Mouse (Mus musculus) embryo, embryonic 11 days (tissue): ENCODE measurements around the gene Nop9.
A peak's percentile ranks its signal among the peaks of the same experiment; 100 is the strongest.

Source experiments
- DNase-seq: peaks from one replicate; pipeline ENCODE4 v3.0.0-alpha.2; 2015

The Nop9 gene

DNA sequence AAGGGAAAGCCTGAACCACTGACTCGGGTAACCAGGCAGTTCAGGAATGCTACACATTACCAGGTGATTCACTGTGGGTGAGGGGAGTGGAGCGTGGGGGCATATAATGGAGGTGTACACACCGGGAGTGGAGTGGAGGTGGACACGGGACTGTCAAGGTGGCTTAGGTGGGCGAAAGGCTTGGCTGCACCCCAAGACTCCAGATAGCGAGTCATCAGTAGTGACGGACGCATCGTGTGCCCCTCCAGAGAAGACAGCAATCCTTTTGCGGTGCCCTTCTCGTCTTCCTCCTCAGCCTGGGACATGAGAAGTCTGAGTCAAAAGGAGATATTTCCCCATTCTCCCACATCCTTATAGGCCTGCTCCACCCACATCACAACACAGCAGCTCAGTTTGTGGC is 32.3 kb downstream of the Nop9 start:
- no peak for DNase-seq

DNA sequence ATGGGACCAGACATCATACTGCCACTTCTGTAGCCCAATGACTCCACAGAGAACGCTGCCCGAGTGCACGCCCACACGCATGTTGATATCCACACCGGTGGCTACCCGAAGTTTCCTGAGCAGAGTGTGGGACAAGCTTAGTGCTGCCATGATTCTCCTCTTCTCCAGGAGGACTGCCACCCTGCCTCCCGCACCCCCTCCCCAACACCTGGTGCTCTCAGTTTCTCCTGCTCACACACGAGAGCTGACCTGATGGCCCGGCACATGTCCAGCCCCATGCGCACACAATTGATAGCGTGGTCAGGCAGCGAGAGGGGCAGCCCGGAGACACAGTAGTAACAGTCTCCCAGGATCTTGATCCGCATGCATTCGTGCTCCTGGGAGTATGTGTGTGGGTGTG is 33.2 kb downstream of the Nop9 start:
- no peak for DNase-seq

DNA sequence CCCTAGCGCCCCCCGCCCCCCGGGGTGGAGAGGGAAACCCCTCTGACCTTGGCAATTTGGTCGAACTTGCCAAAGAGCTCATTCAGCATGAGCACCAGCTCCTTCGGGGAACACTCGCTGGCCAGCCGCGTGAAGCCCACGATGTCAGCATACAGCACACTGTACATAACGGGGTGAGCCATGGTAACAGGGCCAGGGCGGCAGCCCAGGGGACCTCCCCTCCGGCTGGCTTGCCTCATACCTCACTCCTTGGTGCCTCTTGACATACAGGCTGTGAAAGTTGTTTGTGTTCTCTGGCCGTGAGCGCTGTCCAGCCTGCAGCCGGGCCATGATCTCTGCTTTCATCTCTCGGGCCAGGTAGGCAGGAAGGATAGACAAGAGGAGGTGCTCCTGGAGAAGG is 34.2 kb downstream of the Nop9 start:
- no peak for DNase-seq

DNA sequence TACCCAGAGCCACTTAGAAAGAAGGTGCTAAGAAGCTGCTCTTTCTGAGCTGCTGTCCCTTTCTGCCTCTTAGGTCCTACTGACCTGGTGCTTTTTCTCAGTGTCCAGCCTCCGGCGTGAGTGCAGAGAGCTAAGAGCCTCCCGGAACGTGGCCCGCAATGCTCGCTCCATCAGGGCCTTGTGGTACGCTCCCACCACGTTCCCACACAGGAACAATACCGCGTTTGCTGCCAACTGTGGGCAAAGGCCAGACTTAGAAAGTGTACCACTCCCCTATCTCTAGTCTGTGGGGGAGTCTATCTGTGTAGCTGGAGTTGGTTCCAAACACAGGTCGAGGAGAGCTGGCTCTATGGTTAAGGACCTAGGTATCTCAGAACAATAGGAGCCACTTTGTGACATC is 35.2 kb downstream of the Nop9 start:
- DNase-seq: no peak

DNA sequence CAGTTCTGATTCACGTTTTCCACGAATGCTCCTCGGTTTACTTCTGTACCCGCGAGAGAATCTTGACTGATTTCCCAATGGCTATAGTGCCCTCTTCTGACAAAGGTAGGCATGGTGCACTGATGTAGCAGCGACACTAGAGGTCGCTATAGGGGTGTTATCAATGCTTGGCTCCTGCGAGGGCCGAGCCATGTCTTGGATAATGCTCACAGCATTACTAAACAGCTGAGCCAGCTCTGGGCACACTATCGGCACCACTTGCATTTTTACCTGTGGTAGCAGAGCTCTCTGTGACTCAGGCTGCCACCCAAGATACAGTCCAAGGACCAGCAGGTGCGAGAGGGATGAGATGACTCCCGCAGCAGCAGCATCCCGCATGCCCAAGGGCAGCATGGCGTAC is 35.8 kb downstream of the Nop9 start:
- DNase-seq: peak; percentile 89

DNA sequence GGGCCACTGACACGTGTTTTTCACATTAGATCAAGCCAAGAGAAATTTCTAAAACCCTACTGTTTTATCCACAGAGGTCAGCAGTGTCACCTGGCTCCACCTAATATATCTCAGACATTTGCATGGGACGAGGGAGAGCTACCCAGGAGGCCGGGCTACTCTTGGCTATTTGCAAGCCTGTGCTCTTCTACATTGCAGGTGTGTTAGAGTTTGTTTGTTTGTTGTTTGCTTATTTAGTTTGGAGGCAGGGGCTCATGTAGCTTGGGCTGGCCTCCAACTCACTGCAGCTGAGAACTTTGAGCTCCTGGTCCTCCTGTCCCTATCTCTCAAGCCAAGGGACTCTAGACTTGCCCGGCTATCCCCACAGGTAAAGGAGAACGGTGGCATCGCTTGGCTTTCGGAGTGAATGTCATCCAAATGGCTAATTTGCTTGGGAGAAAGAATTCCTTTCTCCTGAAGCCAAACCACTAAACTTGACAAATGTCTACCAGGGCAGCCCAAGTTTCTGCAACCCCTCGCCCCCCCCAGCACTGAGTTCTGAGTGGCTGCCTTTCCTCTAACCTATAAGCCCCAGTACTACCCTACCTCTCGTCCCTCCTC is 37.0 kb downstream of the Nop9 start:
- DNase-seq: no peak

DNA sequence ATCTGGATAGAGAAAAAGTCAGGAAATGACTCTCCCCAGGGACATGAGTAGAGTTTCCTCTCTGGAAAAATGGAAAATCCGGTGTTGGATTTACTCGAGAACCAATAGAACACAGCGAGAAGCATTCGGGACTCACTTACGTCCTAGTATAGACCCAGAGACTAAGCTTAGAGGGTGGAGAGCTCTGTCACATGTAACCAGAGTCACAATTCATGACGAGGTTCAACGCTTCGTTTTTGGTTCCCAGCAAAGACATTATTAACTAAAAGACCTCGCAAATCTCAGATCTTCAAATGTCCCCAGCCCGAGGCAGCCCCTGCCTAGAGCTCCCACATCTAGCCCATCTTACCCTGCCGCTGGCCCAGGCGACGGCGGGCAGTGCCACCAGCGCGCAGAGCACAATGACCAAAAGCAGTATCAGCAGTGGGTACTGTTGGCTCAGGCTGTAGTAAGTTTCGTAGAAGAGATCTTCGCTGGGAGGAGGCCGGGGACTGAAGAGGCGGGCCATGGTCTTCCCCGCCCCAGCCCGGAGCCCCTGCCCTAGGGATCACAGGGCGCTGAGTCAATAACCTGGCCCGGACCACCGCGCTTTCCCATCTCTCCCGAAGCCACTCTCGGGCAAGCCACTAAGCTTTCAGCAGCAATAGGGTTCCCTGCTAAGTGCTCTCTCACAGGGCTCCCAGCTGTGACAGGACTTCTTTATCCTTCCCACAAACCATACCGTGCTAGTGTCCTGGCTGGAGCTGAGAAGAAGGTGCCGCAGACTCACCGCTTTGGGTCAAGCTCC is 37.9 kb downstream of the Nop9 start:
- peak; percentile 87 for DNase-seq

DNA sequence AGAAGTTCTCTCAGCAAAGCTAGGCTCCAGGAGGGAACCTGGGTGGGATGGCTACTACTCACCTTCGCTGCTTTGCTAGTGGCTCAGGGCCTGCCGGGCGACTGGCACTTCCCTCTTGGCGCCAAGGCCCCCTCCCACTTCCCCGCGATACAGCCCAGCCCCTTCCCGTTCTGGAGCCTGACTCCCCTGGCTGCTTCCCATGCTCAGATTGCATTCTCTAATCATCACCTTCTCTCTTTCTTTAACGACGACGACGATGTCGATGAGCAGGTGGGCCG is 38.4 kb downstream of the Nop9 start, which contains the start of gene Adcy4:
Gene Adcy4, minus strand, starts transcription at position 138 of the 278 bp plus-strand sequence.
- peak; percentile 40 for DNase-seq

DNA sequence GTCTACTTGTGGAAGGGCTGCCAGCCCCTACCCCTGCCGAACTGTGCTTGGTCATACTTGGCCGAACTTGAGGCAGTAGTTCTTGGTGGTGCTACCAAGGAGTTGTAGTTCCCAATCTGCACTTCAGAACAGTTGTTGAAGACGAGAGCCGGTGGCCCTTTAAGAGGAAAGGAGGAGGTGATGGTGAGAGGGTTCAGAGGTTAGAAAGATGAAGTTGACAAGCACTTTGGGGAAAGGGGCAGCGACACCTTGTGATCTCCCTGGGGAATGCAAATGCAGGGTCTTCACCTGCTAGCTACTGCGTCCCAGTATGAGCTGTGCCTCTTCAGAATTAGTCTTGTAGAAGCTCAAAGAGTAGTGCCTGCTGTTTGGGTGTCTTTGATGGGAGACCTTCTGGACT is 39.7 kb downstream of the Nop9 start:
- DNase-seq: no peak

DNA sequence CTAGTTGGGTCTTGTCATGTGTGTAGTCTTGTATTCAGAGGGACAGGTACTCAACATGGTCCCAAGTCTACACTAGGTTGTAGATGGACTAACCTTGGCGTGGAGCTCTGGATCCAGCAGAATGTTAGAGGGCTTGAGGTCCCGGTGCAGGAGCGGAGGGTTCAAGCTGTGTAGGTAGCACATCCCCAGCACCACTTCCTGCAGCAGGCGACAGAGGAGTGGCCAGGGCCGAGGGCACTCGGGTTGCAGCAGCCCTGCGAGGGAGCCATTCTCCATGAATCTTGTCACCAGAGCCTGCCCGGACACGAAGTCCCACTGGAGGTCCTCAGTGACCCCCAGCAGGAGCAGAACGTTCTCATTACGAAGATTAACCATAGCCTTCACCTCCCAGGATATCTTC is 42.2 kb downstream of the Nop9 start:
- no peak for DNase-seq

DNA sequence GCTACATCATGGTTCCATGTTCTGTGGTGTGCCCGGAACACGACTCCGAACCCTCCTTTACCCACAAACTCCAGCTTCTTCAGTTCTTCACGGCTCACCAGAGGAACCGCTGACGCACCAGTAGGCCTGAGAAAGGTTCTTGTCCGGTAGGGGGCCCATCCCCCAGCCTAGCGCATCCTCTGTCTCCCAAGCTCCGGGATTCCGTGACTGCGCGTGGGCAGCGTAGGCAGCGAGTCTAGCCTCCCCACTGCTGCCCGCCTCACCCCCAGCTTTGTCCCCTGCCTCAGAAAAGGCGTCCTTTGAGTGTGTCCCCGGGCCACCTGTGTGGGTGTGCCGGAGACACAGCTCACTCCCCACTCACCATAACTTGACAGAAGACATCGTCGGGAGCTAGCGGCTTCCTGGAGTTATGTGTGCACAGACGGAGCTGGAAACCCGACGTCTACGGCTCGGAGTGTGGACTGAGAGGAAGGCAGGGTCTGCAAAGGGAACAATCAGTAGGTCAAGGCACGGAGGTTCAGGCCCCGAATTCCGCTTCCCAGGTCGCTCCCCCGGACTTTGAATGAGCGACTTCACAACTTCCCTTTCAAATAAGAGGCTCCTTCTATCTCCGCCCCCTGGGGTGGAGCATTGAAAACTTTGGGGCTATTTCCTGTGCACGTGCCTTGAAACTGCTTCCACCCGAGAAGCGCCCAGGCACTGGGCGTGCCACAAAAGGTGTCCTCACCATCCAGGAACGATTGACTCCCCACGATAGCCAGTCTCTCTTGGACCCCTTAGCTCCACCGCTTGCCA is 43.0 kb downstream of the Nop9 start, which contains the start of gene Ripk3:
Gene Ripk3, minus strand, starts transcription at position 610 of the 795 bp plus-strand sequence.
- peak; percentile 61 for DNase-seq

DNA sequence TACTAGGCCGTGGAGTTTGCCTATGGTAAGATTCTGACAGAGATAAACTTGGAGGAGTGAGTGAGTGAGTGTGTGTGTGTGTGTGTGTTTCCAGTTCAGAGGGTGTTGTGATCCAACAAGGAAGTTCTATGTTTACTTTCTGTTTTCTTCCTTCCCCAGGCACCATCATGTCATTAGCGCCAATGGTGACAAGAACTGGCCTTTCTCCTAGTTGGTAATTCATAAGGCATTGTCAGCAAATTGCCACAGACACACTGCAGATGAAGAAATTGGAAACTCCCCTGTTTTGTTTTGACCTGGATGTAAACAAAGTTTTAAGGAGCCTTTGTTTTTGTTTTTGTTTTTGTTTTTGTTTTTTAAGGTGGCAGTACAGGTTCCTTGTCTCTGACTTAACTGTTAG is 48.0 kb downstream of the Nop9 start:
- no peak for DNase-seq

DNA sequence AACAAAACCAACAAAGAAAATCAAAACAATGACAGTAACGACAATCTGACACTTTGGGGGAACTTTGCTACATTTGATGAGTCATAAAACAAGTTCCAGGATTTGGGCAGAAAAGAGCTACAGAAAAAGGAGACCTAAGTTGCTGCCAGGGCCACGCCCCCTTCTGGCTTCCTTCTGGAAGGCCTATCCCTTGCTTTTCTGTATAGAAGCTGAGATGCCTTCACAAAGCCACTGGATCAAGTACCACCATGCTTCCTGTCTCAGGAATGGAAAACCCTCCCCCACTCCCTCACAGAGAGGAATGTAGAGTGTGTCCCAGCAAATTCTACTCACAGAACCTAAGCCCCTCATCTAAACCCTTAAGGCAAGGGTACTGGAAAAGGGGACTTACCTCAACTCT is 48.5 kb downstream of the Nop9 start:
- DNase-seq: no peak

DNA sequence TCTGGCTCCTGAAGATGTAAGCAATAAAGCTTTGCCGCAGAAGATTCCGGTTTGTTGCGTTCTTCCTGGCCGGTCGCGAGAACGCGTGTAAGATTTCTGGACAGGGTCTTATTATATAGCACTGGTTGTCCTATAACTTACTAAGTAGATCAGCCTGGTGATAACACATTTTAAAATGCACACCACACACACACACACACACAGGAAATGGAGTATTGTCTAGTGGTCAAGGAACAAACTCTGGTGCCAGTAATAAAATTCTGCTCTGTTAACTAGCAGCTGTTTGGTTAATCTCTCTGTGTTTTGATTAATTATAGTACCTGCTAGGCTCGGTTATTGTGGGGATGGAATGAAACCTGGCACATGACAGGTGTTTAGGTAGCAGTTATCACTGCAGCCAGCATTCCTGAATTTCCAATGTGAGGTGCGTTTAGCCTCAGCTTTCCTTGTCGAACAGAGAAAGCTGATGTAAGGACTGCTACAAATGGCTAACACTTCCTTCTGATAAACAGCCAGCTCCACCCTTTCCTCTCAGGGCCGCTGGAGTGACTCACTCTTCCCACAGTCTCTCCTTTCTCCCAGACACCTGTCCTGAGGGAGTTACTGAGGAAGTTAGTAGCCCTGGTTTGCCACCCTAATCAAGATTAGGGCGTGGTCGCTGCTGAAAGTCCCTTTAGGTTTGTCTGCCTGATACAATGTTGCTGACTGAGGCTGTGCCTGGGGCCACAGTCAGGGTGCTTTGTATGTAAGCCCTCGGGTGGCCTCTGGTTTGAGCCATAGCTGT is 50.1 kb downstream of the Nop9 start:
- no peak for DNase-seq
